Mouse (Mus musculus) urinary bladder, postnatal 36 days (tissue): ENCODE measurements around the gene Tanc2.

Source experiments
- DNase-seq, 2 experiments: peaks; one replicate each; pipeline ENCODE4 v3.0.0; 2022; ENCODE audit warnings: low spot score in 2 of 2, mixed read lengths in 1 of 2

Tanc2 gene

GRCm38 (mm10) chr11:105648026-105648425 lies 58.2 kb downstream of the Tanc2 start:
- DNase-seq = no peak

- no peak for DNase-seq
These were observed 64.8 kb downstream of the Tanc2 start for GRCm38 (mm10) chr11:105654616-105655015.

DNA sequence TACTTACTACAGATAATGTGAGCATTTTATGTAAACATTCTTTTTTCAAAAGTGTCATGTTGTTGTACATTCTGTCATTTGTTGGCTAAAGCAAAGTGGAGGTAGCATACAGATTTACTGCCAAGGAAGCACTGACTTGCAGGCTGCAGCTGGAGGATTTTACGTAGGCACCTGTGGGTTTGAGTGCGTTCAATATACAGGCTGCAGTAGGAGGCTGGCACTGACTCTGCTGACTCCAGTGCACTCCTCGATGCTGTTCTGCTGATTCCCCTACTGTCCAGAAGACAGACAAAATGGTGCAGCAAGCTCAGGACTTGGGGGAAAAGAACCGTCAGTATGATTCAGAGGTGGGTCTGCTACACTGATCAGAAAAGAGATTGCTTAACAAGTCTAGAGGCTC lies 65.5 kb downstream of the Tanc2 start:
- no peak for DNase-seq

DNA sequence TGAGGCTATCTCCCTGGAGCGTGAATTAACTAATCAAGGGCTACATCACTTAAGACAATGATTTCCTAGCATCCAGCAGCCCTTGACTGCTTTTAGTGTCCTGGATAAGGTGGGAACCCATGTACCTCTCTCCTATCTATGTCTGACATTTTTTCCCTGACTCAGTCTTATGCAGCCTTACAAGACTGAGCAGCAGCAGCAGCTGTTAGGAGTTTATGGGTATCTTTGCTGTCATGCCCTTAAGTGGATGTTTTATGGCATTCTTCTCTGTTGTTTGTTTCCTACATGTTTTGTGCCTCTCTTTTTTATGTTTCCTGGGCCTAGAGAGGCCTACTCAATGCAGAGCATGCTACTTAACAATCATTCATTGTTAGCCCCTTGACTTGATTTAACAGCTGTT lies 78.1 kb downstream of the Tanc2 start:
- DNase-seq = no peak

- no peak for DNase-seq
These were observed 89.2 kb downstream of the Tanc2 start for GRCm38 (mm10) chr11:105678996-105679395.

DNA sequence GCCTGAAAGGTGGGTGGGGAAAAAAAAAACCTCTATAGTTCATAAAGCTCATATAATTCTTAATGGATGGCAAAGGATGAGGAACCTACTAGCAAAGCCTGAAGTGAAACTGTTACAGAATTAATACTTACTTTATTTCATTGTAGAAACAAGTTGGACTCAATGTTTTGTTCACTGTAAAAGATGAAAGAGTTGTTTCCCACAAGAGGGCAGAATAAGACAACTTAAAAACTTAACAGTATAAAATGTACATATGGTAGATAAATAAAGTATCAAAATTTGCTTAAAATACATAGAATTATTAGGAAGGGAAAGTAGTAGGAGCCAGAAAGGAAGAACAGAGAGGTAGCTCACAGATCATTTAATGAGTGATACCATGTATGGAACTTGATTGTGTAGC lies 95.0 kb downstream of the Tanc2 start:
- DNase-seq = no peak

DNA sequence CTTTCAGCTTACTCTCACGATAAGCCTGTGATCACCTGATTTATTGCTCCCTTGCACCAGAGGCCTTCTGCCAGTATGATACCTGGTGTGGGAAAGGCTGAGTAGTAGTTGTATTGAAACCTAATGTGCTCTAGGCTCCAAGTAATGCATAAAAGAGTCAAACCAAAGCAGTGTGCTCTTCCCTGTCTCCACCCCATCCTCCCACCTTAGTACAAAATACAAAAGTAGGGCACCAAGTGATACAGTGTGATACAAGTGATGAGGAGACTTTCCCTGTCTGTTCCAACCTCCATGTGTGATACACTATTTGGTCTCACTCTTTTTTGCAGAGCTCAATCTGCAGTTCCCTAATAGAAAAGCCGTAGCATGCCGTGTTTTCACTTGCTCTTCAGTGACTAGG lies 110.7 kb downstream of the Tanc2 start:
- DNase-seq = no peak

DNA sequence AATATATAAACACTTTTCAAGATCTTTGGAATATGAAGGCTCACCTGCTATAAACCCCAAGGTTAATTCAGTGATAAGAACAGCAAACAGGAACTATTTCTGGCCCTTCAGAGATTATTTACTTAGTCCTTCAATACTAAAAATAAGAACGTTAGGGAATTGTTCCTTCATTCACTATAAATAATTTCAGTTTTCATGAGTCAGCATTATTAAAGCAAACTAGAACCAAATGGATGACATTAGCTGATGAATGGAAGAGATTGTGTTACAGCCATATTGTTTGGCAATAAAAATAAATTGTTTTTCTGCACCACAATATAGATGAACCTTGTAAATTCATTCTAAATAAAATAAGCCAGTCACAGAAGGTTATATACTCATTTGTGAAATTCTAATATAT lies 129.9 kb downstream of the Tanc2 start:
- DNase-seq = no peak

GRCm38 (mm10) chr11:105731541-105731940 lies 141.8 kb downstream of the Tanc2 start:
- no peak for DNase-seq

DNA sequence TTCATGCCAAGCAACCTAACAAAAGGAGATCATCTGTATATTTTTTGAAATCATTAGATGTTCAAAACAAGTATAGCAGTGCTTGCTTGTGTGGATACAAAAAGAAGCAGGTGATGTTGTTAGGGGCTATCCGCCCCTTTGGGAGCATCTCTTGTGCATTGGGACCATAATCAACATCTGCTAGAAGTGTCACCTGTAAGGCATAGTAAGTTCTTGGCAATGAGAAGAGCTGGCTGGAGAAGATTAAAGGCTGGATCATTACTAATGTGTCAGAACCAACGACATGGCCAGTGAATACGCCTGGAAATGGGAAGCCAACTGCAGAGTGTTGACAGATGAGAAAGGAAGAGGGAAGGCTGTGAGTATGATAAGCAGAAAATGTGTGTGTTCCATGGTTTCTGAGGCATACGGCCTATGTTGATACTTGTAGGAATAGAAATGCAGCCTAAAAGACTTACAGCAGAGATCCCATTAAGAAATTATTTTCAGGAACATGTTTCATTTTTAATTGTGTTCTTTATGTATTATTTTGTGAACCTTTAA lies 142.3 kb downstream of the Tanc2 start:
- no peak for DNase-seq

DNA sequence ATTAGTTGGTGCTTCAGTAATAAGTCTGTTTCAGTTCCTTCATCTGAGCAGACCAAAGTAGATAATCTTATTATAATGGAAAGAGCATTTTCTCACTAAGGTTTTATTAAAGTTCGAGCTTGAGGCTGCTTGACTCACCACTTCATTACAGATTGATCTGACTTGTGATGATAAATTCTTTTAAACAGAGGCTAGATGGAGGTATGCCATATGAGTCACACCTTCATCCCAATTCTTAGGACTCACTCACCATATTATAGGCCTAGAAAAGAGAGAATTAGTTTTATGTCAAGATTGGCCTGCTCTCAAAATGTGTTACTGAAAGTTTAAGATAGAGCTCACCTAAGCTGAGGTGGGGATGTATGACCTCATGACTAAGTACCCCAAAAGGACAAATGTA lies 153.4 kb downstream of the Tanc2 start:
- no peak for DNase-seq

GRCm38 (mm10) chr11:105749297-105750071 lies 159.7 kb downstream of the Tanc2 start:
- peak in 1 of 2 experiments; percentile 3 for DNase-seq

- DNase-seq = no peak
These were observed 168.9 kb downstream of the Tanc2 start for GRCm38 (mm10) chr11:105758561-105759203.

- DNase-seq = no peak
These were observed 169.6 kb downstream of the Tanc2 start for GRCm38 (mm10) chr11:105759413-105759812.

DNA sequence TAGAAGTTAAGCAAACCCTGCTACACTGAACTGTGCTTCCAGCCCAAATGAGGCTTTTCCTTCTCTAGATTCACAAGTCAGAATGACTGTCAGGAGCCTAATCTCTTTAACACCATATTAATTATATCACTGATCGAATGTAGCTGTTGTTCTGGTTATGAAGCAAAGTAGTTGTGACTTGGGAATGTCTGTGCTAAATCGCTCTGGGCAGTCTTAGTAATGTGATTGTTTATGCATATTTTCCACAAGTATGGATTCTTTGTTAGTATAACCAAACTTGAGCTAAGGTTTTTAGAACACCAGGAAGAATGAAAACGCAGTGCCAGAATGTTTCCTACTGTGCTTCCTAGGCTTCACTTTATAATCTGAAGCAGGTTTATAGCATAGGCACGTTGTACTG lies 170.6 kb downstream of the Tanc2 start:
- DNase-seq = no peak

- no peak for DNase-seq
These were observed 188.0 kb downstream of the Tanc2 start for GRCm38 (mm10) chr11:105777802-105778201.

DNA sequence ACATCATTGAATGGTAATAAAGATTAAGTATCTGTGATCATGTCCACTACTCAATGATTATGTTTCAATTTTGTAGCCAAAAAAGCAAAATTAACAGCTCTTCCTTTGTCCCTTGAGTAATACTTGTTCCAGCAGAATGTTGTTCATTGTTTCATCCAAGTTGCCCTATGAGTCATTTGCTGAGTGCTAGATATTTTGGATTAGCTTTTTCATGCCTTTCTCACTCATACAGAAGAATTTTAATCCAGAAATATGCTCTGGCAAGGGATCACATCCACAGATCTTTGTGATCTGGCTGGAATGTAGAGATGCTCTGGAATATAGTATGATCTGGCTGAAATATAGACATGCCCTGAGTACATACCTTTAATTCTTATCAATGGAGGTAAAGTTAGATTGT lies 202.7 kb downstream of the Tanc2 start:
- no peak for DNase-seq

- no peak for DNase-seq
These were observed 213.9 kb downstream of the Tanc2 start for GRCm38 (mm10) chr11:105803686-105804085.

- DNase-seq = no peak
These were observed 215.0 kb downstream of the Tanc2 start for GRCm38 (mm10) chr11:105804776-105805175.

- DNase-seq = no peak
These were observed 217.3 kb downstream of the Tanc2 start for GRCm38 (mm10) chr11:105807103-105807502.

- peak in 1 of 2 experiments; percentile 2 for DNase-seq
These were observed 233.5 kb downstream of the Tanc2 start for GRCm38 (mm10) chr11:105823246-105823645.

DNA sequence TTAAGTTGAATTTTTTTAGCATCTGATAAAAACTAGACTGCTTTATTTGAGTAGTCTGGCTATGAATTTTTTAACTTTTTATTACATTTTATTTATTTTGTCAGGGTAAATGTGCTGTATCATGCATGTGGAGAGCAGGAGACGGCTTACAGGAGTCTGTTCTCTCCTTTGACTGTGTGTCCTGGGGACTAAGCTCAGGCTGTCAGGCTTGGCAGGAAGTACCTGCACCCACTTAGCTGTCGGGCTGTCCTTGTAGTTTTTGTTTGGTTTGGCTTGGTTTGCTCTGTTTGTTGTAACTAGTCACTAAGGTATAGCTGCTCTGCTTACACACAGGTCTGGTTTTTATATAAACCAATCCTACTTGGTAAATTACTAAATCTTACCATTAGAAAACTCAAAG lies 234.0 kb downstream of the Tanc2 start:
- DNase-seq = no peak

- no peak for DNase-seq
These were observed 238.4 kb downstream of the Tanc2 start for GRCm38 (mm10) chr11:105828175-105828574.
